Mouse (Mus musculus) gastrocnemius, postnatal 36 days (tissue): ENCODE results near the gene Upk3a. TPM values are rescaled to one million over a fixed set of nuclear protein-coding genes. Genes with fewer than 3 reads are reported as not detected.
A peak's percentile ranks its signal among the peaks of the same experiment; 100 is the strongest.

ENCODE experiments used
- DNase-seq, 2 experiments: peaks; one replicate each; pipeline ENCODE4 v3.0.0; 2022
- intact Hi-C: fragments of 180-260 bp; cut with DNase I; formaldehyde crosslinking; loops from one replicate; pipeline ENCODE4 v1.15.1; 2025
- long read RNA-seq, 2 experiments: library from polyadenylated mRNA; stranded (forward); transcript quantifications; one replicate each; pipeline ENCODE4 v2.0.0; 2021
- total RNA-seq, 2 experiments: library from RNA; stranded (reverse); gene quantifications; 2 replicates each; pipeline ENCODE4 v1.2.3; 2021

The Upk3a gene
- total RNA-seq, result not detected
- long read RNA-seq, experiment 1, result 0 reads
- long read RNA-seq, experiment 2, result 0 reads

DNA sequence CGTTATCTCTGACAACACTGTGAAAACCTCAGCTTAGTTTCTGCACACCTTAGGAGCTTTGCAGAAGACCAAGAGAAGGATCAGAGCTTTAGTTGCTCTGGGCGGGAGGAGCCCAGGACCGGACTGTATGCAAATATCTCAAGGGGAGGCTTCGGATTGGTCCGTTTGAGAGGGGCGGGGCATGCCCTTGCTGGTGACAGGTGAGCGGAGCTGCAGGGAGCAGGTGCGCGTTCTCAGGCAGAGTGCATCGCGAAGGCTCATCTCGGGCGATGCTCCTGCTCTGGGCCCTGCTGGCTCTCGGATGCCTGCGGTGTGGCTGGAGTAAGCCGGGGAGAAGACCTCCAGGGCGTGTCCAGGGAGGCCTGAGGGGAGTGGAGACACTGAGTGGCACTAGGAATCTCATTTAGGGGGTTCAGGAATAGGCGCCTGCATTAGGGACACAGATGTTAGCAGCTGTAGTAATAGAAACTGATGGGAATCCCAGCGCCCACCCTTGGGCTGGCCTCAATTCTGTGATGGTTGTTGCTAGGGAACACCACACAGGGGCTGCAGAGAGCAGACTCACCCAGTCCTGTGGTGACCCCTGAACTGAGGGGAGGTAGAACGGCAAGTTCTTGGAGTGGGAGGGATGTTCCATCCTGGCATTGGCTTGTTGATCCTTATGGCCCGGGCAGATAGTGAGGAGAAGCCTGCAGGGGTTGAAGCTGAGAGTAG lies at the start of gene Upk3a:
Gene Upk3a (plus strand): TSS at position 191 of the 714 bp plus-strand sequence.
- DNase-seq, result no peak

GRCm38 (mm10) chr15:84968534-84968933 lies 48.4 kb upstream of the Upk3a start:
- intact Hi-C loops, result no loop called here
- no peak for DNase-seq

More for the DNA sequence above, at the start of gene Upk3a:
- intact Hi-C loops, result no loop called here

DNA sequence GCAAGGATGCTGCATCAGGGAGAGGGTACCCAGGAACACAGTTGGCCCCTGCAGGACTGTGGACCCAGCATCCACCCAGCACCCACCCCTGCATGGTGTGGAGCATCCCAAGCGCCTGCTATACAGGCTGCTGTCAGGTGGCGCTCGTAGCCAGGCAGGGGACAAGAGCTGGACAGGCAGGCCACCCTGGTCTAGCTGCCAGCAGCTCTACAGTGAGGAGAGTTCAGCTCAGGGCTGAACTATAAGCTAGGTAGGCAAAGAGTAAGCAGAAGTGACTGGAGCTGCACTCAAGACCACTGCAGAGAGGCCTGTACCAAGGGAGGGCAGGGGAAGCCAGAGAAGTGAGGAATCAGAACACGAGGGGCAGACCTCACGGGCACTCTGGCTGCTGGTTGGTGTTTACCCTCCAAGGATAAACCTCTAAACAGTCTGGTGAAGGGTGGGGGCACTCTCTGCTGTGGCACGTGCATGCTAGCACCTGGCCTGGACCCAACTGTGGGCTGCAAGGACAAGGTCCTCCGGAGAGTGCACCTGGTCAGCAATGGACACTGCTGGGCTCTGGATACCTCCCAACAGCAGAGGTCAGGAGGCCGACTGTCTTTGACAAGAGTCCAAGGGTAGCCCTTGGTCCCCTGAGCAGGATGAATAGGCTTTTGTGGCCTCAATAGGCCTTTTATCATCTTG lies 43.9 kb upstream of the Upk3a start:
- DNase-seq, result no peak
- intact Hi-C loops, result no loop called here

DNA sequence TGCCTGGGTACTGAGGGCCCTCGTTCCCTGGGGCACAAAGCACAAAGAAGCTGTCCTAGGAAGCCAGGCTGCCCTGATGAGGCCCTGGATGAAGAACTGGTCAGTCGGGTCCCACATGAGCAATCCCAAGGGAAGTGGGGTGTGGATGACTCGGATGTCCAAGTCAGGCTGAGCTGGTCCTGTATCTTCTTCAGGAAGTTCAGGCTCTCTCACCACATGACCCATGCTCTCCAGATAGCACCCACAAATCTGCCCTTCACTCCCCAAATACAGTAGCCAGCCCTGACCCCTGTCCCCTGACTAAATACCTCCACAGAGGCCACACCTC lies 43.4 kb upstream of the Upk3a start:
- no peak for DNase-seq
- intact Hi-C loops, result no loop called here

GRCm38 (mm10) chr15:84975729-84976128 lies 41.2 kb upstream of the Upk3a start:
- peak in 1 of 2 experiments; percentile 30 for DNase-seq
- intact Hi-C loops, result no loop called here

- intact Hi-C loops, result no loop called here
- no peak for DNase-seq
These were observed 35.2 kb upstream of the Upk3a start for GRCm38 (mm10) chr15:84981609-84982313.

DNA sequence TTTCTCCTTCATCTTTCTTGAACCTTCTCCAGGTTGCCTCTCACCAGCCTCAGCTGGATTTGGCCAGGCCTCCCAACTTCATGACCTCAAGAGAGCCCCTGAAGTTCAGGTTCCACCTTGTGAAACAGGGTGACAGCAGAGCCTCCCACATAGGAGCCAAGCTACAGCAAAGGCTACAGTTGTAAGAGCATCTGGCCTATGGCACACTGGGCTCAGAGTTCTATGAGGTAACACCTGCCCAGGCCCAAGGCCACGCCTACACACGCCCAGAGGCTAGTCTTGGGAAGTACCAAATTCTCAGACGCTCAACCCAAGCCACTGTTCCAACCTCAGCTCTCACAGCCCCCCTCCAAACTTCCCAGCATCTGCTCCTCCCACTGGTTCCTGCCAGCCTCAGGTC lies 34.1 kb upstream of the Upk3a start:
- DNase-seq, result no peak
- intact Hi-C loops, result no loop called here

DNA sequence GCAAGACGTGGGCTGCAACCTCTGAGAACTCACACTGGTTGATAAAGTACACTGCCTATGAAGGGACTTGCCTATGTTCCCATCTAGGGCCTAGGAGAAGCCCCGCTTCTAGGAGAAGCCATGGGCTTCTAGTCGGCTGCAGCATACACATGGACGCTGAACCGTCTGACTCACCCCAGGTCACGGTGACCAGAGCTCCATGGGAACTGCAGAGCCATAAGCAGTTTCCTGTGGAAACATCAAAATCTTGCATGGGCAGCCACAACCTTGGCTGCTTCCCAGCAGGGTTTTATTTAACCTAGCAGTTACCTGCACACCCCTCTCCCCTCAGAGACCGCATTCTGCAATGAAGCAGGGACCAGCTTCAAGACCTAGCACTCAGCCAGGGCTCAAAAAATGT lies 33.2 kb upstream of the Upk3a start:
- DNase-seq, result no peak

DNA sequence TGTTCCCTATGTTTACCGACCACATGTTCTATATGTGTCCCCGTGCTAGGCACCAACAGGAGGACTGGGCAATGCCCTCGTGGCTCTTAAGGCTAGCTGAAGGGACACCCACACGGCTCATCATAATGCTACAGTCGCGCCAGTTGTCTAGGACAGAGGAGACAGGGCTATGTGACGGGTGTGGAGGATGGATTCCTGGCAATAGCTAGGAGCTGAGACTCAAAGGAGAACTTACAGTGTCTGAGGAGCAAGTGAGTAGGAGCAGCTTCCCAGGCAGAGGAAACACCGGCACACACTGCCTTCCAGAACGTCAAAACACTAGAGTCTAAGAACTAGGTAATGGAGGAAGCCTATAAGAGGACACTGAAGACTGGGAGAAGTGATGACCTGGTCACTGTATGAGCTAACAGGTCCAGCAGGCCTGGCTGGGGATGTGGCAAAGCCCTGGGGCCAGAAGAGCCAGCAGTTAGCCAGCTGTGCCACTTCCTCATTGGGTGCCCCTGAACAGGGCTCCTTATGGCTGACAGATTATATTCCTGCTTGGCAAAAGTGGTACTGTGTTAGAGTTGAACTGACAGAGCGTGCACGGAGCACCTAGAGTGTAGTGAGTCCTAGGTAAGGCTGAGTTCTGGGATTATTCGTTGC lies 31.3 kb upstream of the Upk3a start:
- intact Hi-C loops, result loop anchor here (5.0 kb wide), 1 partner anchor 133 kb away; no protein-coding TSS in a partner anchor
- DNase-seq, result no peak

More for the DNA sequence above, 33.2 kb upstream of the Upk3a start:
- intact Hi-C loops, result no loop called here

DNA sequence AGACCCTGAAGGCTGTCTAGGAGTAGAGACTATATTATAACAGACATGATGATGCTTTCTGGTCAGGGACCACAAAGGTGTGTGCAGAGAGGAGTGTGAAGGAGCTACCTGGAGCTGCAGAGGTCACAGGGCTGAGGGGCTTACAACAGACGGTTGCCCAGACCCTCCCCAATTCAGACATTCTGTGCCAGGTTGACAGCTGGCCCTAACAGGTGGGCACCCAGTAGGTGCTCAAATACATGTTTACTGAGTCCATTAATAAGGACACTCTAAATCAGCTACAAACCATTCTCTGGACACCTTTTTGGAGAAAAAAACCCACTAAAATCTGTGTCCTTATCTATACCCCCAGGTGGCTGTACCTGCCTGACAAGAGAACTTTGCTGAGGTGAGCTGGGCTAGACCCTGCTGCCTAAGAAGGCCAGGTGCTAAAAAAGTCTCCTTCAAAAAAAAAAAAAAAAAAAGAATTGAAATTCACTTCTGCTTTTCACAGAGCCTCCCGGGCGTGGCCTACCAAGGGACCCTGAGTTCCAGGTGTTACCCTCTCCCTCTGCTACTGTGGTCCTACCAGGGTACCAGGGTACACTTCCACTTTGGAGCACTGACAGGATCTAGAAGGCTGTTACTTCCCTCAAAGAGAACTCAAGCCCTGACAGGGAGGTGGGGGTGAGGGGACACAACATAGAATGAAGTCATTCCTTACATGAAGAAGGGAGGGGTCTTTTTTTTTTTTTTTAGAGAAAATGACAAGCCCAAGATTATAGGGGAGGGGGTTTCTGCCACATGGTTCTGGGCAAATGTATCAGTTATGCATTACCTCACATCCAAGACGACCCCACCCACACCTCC lies 30.5 kb upstream of the Upk3a start:
- no peak for DNase-seq
- intact Hi-C loops, result loop anchor here (5.0 kb wide), 1 partner anchor 134 kb away; no protein-coding TSS in a partner anchor

DNA sequence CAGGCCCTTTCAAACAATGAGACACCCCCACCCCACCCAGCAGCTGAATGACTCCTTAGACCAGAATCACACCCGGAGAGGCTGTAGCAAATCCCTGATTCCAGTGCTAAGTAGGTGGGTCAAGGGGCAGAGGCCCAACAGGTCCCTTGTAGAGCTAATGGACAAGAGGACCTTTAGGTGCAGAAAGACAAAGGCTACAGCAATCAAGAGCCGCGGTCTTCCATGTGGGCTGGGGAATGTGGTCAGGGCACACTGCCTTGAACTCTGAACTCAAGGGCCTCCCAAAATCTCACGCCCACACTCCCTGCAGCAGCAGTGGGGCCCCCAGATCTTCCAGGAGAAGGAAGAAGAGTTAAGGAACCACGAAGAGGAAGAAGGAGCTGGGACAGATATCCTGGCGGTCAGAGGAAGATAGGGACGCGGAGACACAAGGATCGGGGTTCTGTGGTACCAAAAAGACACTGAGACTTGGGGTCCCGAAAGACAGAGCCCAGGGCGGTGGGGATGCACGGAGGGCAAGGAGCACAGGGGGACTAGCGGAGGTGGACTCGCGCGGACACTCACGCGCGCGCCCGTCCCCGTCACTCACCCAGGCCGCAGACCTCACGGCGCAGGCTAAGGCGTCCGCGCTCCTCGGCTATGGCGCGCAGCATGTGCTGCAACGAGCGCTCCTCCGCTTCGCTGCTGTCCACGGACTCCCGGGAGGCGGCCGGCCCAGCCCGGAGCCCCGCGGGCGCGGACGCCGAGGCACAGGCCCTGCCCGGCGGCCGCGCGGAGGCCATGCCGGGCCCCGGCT lies 29.7 kb upstream of the Upk3a start:
- intact Hi-C loops, result loop anchor here (5.0 kb wide), 1 partner anchor 135 kb away; no protein-coding TSS in a partner anchor
- peak in 1 of 2 experiments; percentile 47 for DNase-seq

DNA sequence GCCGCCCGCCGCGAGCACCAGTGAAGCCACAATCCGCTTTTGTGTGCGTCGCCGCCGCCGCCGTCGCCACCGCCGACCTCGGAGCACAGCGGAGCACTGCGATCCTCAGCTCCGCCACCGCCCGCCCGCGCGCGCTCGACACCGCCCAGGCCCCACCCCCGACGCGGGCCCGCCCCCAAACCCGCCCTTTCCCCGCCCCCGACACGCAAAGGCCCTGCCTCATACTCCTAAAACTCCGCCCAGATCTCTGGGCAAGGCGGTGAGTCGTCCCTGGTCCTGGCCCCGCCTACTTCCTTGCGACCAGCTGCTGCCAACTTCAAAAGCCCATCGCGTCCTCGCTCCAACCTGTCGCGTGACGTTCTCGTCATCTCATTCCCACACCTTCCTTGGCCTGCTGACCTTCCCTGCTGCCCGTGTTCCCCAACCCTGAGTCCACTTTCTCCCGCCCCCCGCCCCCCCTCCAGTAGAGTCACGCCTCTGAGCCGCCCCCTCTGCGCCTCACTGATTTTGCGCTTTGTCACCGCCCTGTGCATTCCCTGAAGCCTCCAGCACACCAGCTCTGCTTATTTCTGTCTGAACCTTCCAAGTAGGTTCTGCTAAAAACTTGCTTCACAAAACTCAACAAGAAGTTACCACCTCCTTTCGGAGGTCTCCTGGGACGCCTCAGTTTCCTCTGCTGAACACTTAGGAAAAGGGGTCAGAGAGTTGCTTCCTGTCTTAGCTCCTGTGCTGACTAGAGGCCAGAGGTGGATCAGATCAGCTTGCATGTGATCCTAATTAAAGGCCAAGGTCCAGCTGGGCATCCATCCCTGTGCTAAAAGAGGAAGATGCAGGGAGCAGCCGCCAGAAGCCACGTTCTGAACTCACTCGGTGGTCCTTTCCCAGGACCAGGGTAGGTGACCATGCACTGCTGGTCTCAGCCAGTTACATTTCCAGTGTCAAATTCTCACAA lies 28.8 kb upstream of the Upk3a start, which contains the start of gene 5031439G07Rik:
Gene 5031439G07Rik (minus strand): TSS at position 678 of the 952 bp plus-strand sequence.
- intact Hi-C loops, result loop anchor here (5.0 kb wide), 1 partner anchor 136 kb away; no protein-coding TSS in a partner anchor

GRCm38 (mm10) chr15:84989098-84989497 lies 27.8 kb upstream of the Upk3a start:
- intact Hi-C loops, result loop anchor here (5.0 kb wide), 1 partner anchor 137 kb away; no protein-coding TSS in a partner anchor
- DNase-seq, result no peak

More for the DNA sequence above, 28.8 kb upstream of the Upk3a start, which contains the start of gene 5031439G07Rik:
- peak; percentile 85 to 89 for DNase-seq

DNA sequence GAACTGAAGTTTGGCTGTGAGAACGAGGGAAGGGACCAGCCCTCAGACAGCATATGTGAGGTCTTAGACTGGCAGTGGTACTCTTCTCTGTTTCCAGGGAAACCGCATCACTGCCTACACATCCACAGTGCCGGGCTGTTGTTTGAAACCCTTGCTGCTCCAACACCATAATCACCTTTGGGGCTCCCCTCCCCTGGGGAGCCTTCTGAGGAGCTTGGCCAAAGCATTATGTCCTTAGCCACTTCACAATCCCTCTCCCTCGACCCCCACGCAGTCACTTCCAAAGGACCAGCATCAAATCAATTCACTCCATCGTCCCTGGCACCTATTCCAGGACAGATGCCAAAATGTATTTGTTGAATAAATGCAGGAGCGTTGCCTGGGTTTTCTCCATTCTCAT lies 27.2 kb upstream of the Upk3a start:
- no peak for DNase-seq
- intact Hi-C loops, result loop anchor here (5.0 kb wide), 2 partner anchors 62 to 137 kb away; no protein-coding TSS in a partner anchor

DNA sequence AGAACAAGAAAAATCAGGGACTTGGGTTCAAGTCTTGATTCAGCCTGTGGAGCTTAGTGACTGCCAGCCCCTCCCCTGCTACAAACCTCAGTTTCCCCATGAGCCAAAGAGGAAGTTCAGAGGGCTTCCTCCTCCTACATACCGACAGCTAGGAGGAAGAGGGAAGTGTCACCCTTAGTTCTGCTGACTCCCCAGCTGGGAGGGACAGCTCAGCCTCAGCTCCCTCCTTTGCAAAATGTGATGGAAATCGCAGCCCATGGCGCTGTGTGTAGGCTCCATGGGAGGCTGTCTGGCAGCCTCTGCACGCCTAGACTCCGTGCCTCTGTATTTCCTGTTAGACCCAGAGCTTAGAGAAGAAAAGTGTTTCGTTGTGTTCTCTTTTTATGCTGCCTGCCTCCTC lies 22.4 kb upstream of the Upk3a start:
- DNase-seq, result no peak
- intact Hi-C loops, result loop anchor here (5.0 kb wide), 1 partner anchor 67 kb away; no protein-coding TSS in a partner anchor

- intact Hi-C loops, result loop anchor here (5.0 kb wide), 1 partner anchor 238 kb away; no protein-coding TSS in a partner anchor
- DNase-seq, result no peak
These were observed 21.9 kb upstream of the Upk3a start for GRCm38 (mm10) chr15:84995041-84995440.

DNA sequence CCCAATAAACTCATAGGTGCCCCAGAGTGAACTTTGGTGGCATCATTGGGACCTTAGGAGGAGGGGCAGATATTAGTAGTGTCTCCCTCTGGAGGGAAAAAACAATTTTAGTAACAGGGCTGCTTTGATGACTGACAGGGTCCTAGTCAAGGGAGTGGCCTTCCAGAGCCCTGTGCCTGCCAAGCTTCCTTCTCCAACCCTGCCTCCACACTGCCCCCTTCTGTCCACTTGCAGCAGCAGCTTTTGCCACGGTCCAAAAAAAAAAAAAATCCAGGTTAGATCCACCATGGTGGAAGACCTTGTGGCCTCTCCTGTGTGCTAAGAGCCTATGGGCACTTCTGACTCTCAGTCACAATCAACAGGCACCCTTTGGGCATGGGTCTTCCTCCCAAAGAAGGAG lies 21.0 kb upstream of the Upk3a start:
- DNase-seq, result peak; percentile 46 to 60
- intact Hi-C loops, result loop anchor here (5.0 kb wide), 1 partner anchor 239 kb away; no protein-coding TSS in a partner anchor
